Mouse (Mus musculus): ENCODE results near the gene Prf1.

DNA sequence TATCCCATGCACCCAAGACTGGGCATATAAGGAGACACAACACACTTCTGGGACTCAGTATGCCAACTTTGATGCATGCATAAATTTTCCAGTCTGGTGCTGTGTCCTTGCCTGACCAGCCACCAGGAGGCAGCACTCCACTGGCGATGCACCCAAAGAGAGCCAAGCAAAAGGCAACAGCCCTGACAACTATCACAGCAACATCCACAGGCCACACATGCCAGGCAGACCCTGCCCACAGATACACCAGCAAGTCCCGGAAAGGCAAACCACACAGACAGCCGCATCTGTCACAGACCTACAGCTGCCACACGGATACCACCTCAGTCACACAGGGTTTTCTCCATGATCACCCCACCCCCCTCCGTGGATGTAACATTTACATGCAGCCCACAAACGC, 43.9 kb downstream of the Prf1 start:
- TF ChIP-seq E2F4 (IDR thresholded peaks at IDR 0.05; ENCODE audit: insufficient replicate concordance, low read depth, low read length) (no peak), ETS1 (conservative IDR thresholded peaks at IDR 0.05; ENCODE audit: low read depth, low read length) (no peak), POLR2A (IDR thresholded peaks at IDR 0.05; ENCODE audit: low read depth, low read length) (no peak), ZC3H11A (IDR thresholded peaks at IDR 0.05; ENCODE audit: low read depth, low read length) (peak; percentile 64), CHD1 (IDR thresholded peaks at IDR 0.05; ENCODE audit: low read depth, low read length) (no peak), NELFE (IDR thresholded peaks at IDR 0.05; ENCODE audit: low read depth, low read length) (peak; percentile 51; the same call in 1 of the 2 replicates), MXI1 (IDR thresholded peaks at IDR 0.05; ENCODE audit: low read depth, low read length) (no peak), ZNF384 (IDR thresholded peaks at IDR 0.05; ENCODE audit: low read depth, low read length) (no peak), CTCF (conservative IDR thresholded peaks at IDR 0.05 in 1 of 2, IDR thresholded peaks at IDR 0.05 in 1 of 2; ENCODE audit: low read depth in 2 of 2, low read length in 2 of 2) (peak; percentile 81 to 95)

All from CH12.LX (cell line).